In the genomic region with DNA sequence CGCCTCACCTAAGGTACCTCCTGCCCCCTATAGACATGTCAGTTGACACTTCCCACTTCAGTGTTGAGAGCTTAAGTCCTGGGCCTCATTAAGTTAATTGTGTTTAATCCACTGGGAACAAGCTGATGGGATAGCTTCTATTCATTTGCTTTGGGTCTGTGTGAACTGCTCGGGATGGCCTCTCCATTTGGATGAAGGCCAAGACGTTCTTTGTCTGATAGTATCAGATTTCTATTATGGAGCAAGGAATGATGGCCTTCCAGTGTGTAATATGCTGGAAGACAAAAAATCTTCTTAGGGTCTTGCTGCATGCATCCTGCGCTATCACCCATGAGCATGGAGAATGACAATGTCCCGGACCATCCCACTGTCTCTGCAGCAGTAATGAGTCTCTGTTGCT, we compare ENCODE assay signal across 29 mouse cellular contexts.
A peak's percentile ranks its signal among the peaks of the same experiment; 100 is the strongest.
DNase-seq lines count a peak whose midpoint lies in the region; ATAC-seq and TF ChIP-seq lines count a peak whose summit lies in the region.
"Had no signal": no experiment of that assay in that cellular context is flagged by ENCODE, and none has a peak within 500 bp of the region (broad histone marks: within the 10 kb centered on the region; RNA-seq: fewer than 3 reads in every experiment).

No protein-coding gene starts in this region.

- no peak for TF ChIP-seq POLR2A in brain, embryonic 14.5 days (IDR thresholded peaks at IDR 0.05; ENCODE audit: borderline replicate concordance, extremely low read depth, insufficient read depth, insufficient read length, poor library complexity, severe bottlenecking)

- TF ChIP-seq CTCF in hindbrain, postnatal 0 days (IDR thresholded peaks at IDR 0.05; ENCODE audit: low read depth): no peak
- no peak for TF ChIP-seq CTCF in lung, postnatal 0 days (IDR thresholded peaks at IDR 0.05)
- TF ChIP-seq CTCF in brain, embryonic 14.5 days (IDR thresholded peaks at IDR 0.05; ENCODE audit: borderline replicate concordance, extremely low read depth, insufficient read depth, insufficient read length): no peak
- TF ChIP-seq CTCF in stomach, postnatal 0 days (IDR thresholded peaks at IDR 0.05; ENCODE audit: low read depth): no peak

- WGBS in forebrain, embryonic 12.5 days: 47% methylated on average over 5 of the region's 5 CpGs
- WGBS in forebrain, embryonic 16.5 days: 35% methylated on average over 5 of the region's 5 CpGs
- 46% methylated on average over 5 of the region's 5 CpGs for WGBS in hindbrain, embryonic 14.5 days
- 47% methylated on average over 5 of the region's 5 CpGs for WGBS in hindbrain, postnatal 0 days
- WGBS in lung, postnatal 0 days: 64% methylated on average over 5 of the region's 5 CpGs
- 70% methylated on average over 5 of the region's 5 CpGs for WGBS in stomach, postnatal 0 days

- no peak overlapping the region for H3K4me2 ChIP-seq in forebrain, embryonic 12.5 days
- H3K4me2 ChIP-seq in forebrain, embryonic 16.5 days (ENCODE audit: low read length): no peak overlapping the region
- no peak overlapping the region for H3K4me2 ChIP-seq in hindbrain, embryonic 14.5 days (replicated peaks)
- no peak overlapping the region for H3K4me2 ChIP-seq in hindbrain, postnatal 0 days (ENCODE audit: low read depth, low read length)
- no peak overlapping the region for H3K4me2 ChIP-seq in lung, postnatal 0 days (replicated peaks; ENCODE audit: low read depth, low read length)
- no peak overlapping the region for H3K4me2 ChIP-seq in stomach, postnatal 0 days (replicated peaks; ENCODE audit: low read depth)
- H3K4me2 ChIP-seq: embryonic facial prominence, embryonic 13.5 days; heart, embryonic 11.5 days; hindbrain, embryonic 12.5 days had no signal

- no peak for ATAC-seq in forebrain, embryonic 12.5 days (ENCODE audit: low FRiP score)
- ATAC-seq in forebrain, embryonic 16.5 days: no peak
- ATAC-seq in hindbrain, embryonic 14.5 days (ENCODE audit: low FRiP score): no peak
- ATAC-seq in hindbrain, postnatal 0 days: no peak
- no peak for ATAC-seq in lung, postnatal 0 days
- ATAC-seq in stomach, postnatal 0 days (ENCODE audit: low FRiP score, low TSS enrichment): no peak
- ATAC-seq: hindbrain, embryonic 16.5 days; inflammation-experienced regulatory T-cells, adult 6 months; intestine, embryonic 16.5 days had no signal

- DNase-seq in hindbrain, embryonic 14.5 days (ENCODE audit: low spot score): no peak
- DNase-seq in hindbrain, postnatal 0 days (ENCODE audit: low spot score): no peak
- peak; percentile 32 for DNase-seq in lung, postnatal 0 days (ENCODE audit: low spot score)
- no peak for DNase-seq in lung, postnatal 14 days
- peak; percentile 69 for DNase-seq in brain, embryonic 14.5 days (ENCODE audit: low read depth)
- DNase-seq in stomach, postnatal 0 days (ENCODE audit: low spot score): no peak
- DNase-seq: adrenal gland, adult 2 months; adrenal gland, postnatal 14 days; B cell, adult 2 months; cerebellum, adult 11-12 months; cerebellum, adult 8-10 months; cerebellum, postnatal 10 days; cerebellum, postnatal 36 days; embryo, embryonic 11 days; gastrocnemius, adult 2 months; gastrocnemius, postnatal 14 days; heart, adult 11 months had no signal

- peaks cover 14% of the 10 kb centered on the region; the same call in 1 of the 2 replicates for H3K4me1 ChIP-seq in forebrain, embryonic 12.5 days
- H3K4me1 ChIP-seq in forebrain, embryonic 16.5 days (replicated peaks; ENCODE audit: control insufficient read depth, insufficient read depth, low read length): peaks cover 11% of the 10 kb centered on the region
- H3K4me1 ChIP-seq in hindbrain, embryonic 14.5 days (replicated peaks; ENCODE audit: control insufficient read depth, insufficient read depth, low read length): peaks cover 10% of the 10 kb centered on the region
- no peaks in the 10 kb centered on the region for H3K4me1 ChIP-seq in hindbrain, postnatal 0 days (ENCODE audit: insufficient read depth, low read length)
- no peaks in the 10 kb centered on the region; the same call in 1 of the 2 replicates for H3K4me1 ChIP-seq in lung, postnatal 0 days (ENCODE audit: insufficient read depth, low read depth, low read length)
- H3K4me1 ChIP-seq in stomach, postnatal 0 days (replicated peaks; ENCODE audit: control insufficient read depth, insufficient read depth): no peaks in the 10 kb centered on the region; the same call in 1 of the 2 replicates

- H3K27ac ChIP-seq in forebrain, embryonic 12.5 days: peak overlapping the region; percentile 33; the same call in 1 of the 2 replicates
- no peak overlapping the region for H3K27ac ChIP-seq in forebrain, embryonic 16.5 days (ENCODE audit: low read length)
- peak overlapping the region; percentile 32; the same call in 1 of the 2 replicates for H3K27ac ChIP-seq in hindbrain, embryonic 14.5 days
- H3K27ac ChIP-seq in hindbrain, postnatal 0 days: no peak overlapping the region
- no peak overlapping the region for H3K27ac ChIP-seq in lung, postnatal 0 days (ENCODE audit: low read length)
- H3K27ac ChIP-seq in stomach, postnatal 0 days (replicated peaks): no peak overlapping the region
- H3K27ac ChIP-seq: embryonic facial prominence, embryonic 10.5 days; embryonic facial prominence, embryonic 13.5 days; gastrocnemius, adult 2 months; hindbrain, embryonic 12.5 days had no signal

- H3K4me3 ChIP-seq in forebrain, embryonic 12.5 days (replicated peaks): no peak overlapping the region
- no peak overlapping the region for H3K4me3 ChIP-seq in forebrain, embryonic 16.5 days (replicated peaks; ENCODE audit: low read length)
- H3K4me3 ChIP-seq in hindbrain, embryonic 14.5 days (replicated peaks; ENCODE audit: low read length): no peak overlapping the region
- H3K4me3 ChIP-seq in hindbrain, postnatal 0 days (ENCODE audit: low read length): no peak overlapping the region
- no peak overlapping the region for H3K4me3 ChIP-seq in lung, postnatal 0 days (ENCODE audit: low read depth, low read length)
- H3K4me3 ChIP-seq in stomach, postnatal 0 days (ENCODE audit: low read depth, low read length): no peak overlapping the region
- H3K4me3 ChIP-seq: embryonic facial prominence, embryonic 10.5 days; embryonic facial prominence, embryonic 13.5 days; erythroblast, embryonic 14.5 days; gastrocnemius, adult 2 months; hindbrain, embryonic 12.5 days had no signal

- H3K36me3 ChIP-seq in forebrain, embryonic 12.5 days (replicated peaks): no peaks in the 10 kb centered on the region; the same call in 1 of the 2 replicates
- no peaks in the 10 kb centered on the region for H3K36me3 ChIP-seq in forebrain, embryonic 16.5 days (ENCODE audit: control insufficient read depth, insufficient read depth)
- H3K36me3 ChIP-seq in hindbrain, embryonic 14.5 days (replicated peaks; ENCODE audit: control insufficient read depth, insufficient read depth): no peaks in the 10 kb centered on the region
- no peaks in the 10 kb centered on the region for H3K36me3 ChIP-seq in hindbrain, postnatal 0 days (ENCODE audit: insufficient read depth, low read length)
- no peaks in the 10 kb centered on the region for H3K36me3 ChIP-seq in lung, postnatal 0 days (ENCODE audit: insufficient read depth, low read length)
- no peaks in the 10 kb centered on the region for H3K36me3 ChIP-seq in stomach, postnatal 0 days (ENCODE audit: control insufficient read depth, insufficient read depth, low read length)
- H3K36me3 ChIP-seq: embryonic facial prominence, embryonic 10.5 days; embryonic facial prominence, embryonic 13.5 days; G1E; hindbrain, embryonic 12.5 days had no signal

- TF ChIP-seq EP300 in lung, postnatal 0 days (IDR thresholded peaks at IDR 0.05): no peak
- no peak for TF ChIP-seq EP300 in stomach, postnatal 0 days (optimal IDR thresholded peaks at IDR 0.05)

- H3K9ac ChIP-seq in forebrain, embryonic 12.5 days: no peak overlapping the region
- H3K9ac ChIP-seq in forebrain, embryonic 16.5 days (replicated peaks; ENCODE audit: low read depth, low read length): no peak overlapping the region
- no peak overlapping the region for H3K9ac ChIP-seq in hindbrain, embryonic 14.5 days
- no peak overlapping the region for H3K9ac ChIP-seq in hindbrain, postnatal 0 days (replicated peaks; ENCODE audit: low read length)
- no peak overlapping the region for H3K9ac ChIP-seq in lung, postnatal 0 days (replicated peaks; ENCODE audit: low read depth)
- H3K9ac ChIP-seq in stomach, postnatal 0 days (ENCODE audit: low read length): no peak overlapping the region
- H3K9ac ChIP-seq: embryonic facial prominence, embryonic 13.5 days; hindbrain, embryonic 12.5 days had no signal

- H3K9me3 ChIP-seq in forebrain, embryonic 12.5 days: no peaks in the 10 kb centered on the region
- H3K9me3 ChIP-seq in forebrain, embryonic 16.5 days (ENCODE audit: control insufficient read depth, low read length): no peaks in the 10 kb centered on the region
- peaks cover 4% of the 10 kb centered on the region; the same call in 1 of the 2 replicates for H3K9me3 ChIP-seq in hindbrain, embryonic 14.5 days (ENCODE audit: control insufficient read depth, low read length)
- H3K9me3 ChIP-seq in hindbrain, postnatal 0 days (ENCODE audit: low read length): 0 out of 2 replicates have a peak, but pooled peaks cover 4% of the 10 kb centered on the region
- no peaks in the 10 kb centered on the region for H3K9me3 ChIP-seq in lung, postnatal 0 days (ENCODE audit: low read length)
- no peaks in the 10 kb centered on the region for H3K9me3 ChIP-seq in stomach, postnatal 0 days (ENCODE audit: control insufficient read depth, low read length)
- H3K9me3 ChIP-seq: embryonic facial prominence, embryonic 10.5 days; embryonic facial prominence, embryonic 13.5 days; hindbrain, embryonic 12.5 days had no signal

- no peaks in the 10 kb centered on the region for H3K27me3 ChIP-seq in forebrain, embryonic 12.5 days
- no peaks in the 10 kb centered on the region for H3K27me3 ChIP-seq in forebrain, embryonic 16.5 days (replicated peaks; ENCODE audit: control insufficient read depth, insufficient read depth, low read length)
- H3K27me3 ChIP-seq in hindbrain, embryonic 14.5 days (ENCODE audit: control insufficient read depth, insufficient read depth, low read length): no peaks in the 10 kb centered on the region
- no peaks in the 10 kb centered on the region for H3K27me3 ChIP-seq in hindbrain, postnatal 0 days (ENCODE audit: insufficient read depth, low read length)
- no peaks in the 10 kb centered on the region for H3K27me3 ChIP-seq in lung, postnatal 0 days (replicated peaks; ENCODE audit: insufficient read depth, low read length)
- no peaks in the 10 kb centered on the region for H3K27me3 ChIP-seq in stomach, postnatal 0 days (ENCODE audit: control insufficient read depth, insufficient read depth, low read length)
- H3K27me3 ChIP-seq: CH12.LX; embryonic facial prominence, embryonic 13.5 days; hindbrain, embryonic 12.5 days had no signal

Comparison
In these comparisons a context has a peak if more than half of its experiments do, and no peak if none do; other contexts are left out.
1. H3K27ac ChIP-seq: peak in forebrain, embryonic 12.5 days (single experiment) and hindbrain, embryonic 14.5 days (single experiment); none in forebrain, embryonic 16.5 days (single experiment), hindbrain, postnatal 0 days (single experiment), lung, postnatal 0 days (single experiment) and stomach, postnatal 0 days (single experiment).
2. DNase-seq: peak in lung, postnatal 0 days (single experiment) and brain, embryonic 14.5 days (single experiment); none in hindbrain, embryonic 14.5 days (single experiment), hindbrain, postnatal 0 days (single experiment), lung, postnatal 14 days (single experiment) and stomach, postnatal 0 days (single experiment).